Mouse (Mus musculus) stomach, embryonic 14.5 days (tissue): ENCODE measurements around the gene Arf5. TPM values are rescaled to one million over a fixed set of nuclear protein-coding genes. Genes with fewer than 3 reads are reported as not detected.

Experiments
- ATAC-seq: fragments of 200-750 bp; cut with Nextera tagmentation; 2 replicates; pipeline ENCODE4 v1.8.0; 2017; ENCODE audit warnings: low read depth, moderate TSS enrichment; ENCODE audit not compliant: insufficient number of reproducible peaks, insufficient read depth, low FRiP score
- H3K27ac ChIP-seq: fragments of 300-500 bp; sonication (generic); 2 replicates; pipeline ENCODE4 v1.5.1; 2014; ENCODE audit warnings: mild to moderate bottlenecking, low read length, moderate library complexity, mixed read lengths
- H3K27me3 ChIP-seq: fragments of 300-500 bp; sonication (generic); 2 replicates; pipeline ENCODE4 v1.6.1; 2014; ENCODE audit warnings: low read length, control low read depth, mixed read lengths; ENCODE audit not compliant: control insufficient read depth, insufficient read depth
- H3K36me3 ChIP-seq: fragments of 300-500 bp; sonication (generic); 2 replicates; pipeline ENCODE4 v1.6.1; 2014; ENCODE audit warnings: mild to moderate bottlenecking, control low read depth, low read length, moderate library complexity, mixed read lengths; ENCODE audit not compliant: control insufficient read depth, insufficient read depth
- H3K4me1 ChIP-seq: fragments of 300-500 bp; sonication (generic); 2 replicates; pipeline ENCODE4 v1.6.1; 2014; ENCODE audit warnings: low read length, control low read depth, mixed read lengths; ENCODE audit not compliant: control insufficient read depth, insufficient read depth
- H3K4me2 ChIP-seq: fragments of 300-500 bp; sonication (generic); replicated peaks from 2 replicates; pipeline ENCODE4 v1.6.1; 2014; ENCODE audit warnings: low read depth, low read length, control low read depth
- H3K4me3 ChIP-seq: fragments of 300-500 bp; sonication (generic); 2 replicates; pipeline ENCODE4 v1.5.1; 2014; ENCODE audit warnings: low read depth, low read length, control low read depth
- H3K9ac ChIP-seq: fragments of 300-500 bp; sonication (generic); replicated peaks from 2 replicates; pipeline ENCODE4 v1.6.1; 2014; ENCODE audit warnings: low read depth, mild to moderate bottlenecking, control low read depth, low read length, moderate library complexity, mixed read lengths
- H3K9me3 ChIP-seq: fragments of 300-500 bp; sonication (generic); 2 replicates; pipeline ENCODE4 v1.6.1; 2016; ENCODE audit warnings: low read depth, low read length, control low read depth; ENCODE audit not compliant: control insufficient read depth
- WGBS: fragments of 180-500 bp; shearing (Covaris S2); extraction: QIAGEN DNeasy Blood & Tissue Kit; methylation state at CpG from one replicate; pipeline ENCODE4 v1.1.7; 2014; 5-methylcytosine and 5-hydroxymethylcytosine counted together
- polyA plus RNA-seq: library from polyadenylated mRNA; unstranded; fragments of >200 nt; fragmentation: Nextera tagmentation; extraction: Ambion mirVana; gene quantifications from 2 replicates; pipeline ENCODE4 v1.2.1, GENCODE M21; 2014

Gene Arf5
- polyA plus RNA-seq, 1 experiment from 2014 or later: 302 TPM

- Histone ChIP-seq H3K4me3 (no peak overlapping the region), H3K36me3 (no peaks in the 10 kb centered on the region), H3K4me2 (no peak overlapping the region), H3K9me3 (no peaks in the 10 kb centered on the region), H3K4me1 (no peaks in the 10 kb centered on the region), H3K27me3 (no peaks in the 10 kb centered on the region), H3K27ac (no peak overlapping the region), H3K9ac (no peak overlapping the region)
- 83% methylated on average over 5 of the region's 5 CpGs for WGBS
- ATAC-seq: no peak
Observed at GRCm38 (mm10) chr6:28470621-28471020, 47.3 kb downstream of the Arf5 start.

- H3K9ac ChIP-seq: no peak overlapping the region
- no peaks in the 10 kb centered on the region for H3K9me3 ChIP-seq
- WGBS: 84% methylated on average over 9 of the region's 9 CpGs
- no peak for ATAC-seq
- H3K4me2 ChIP-seq: no peak overlapping the region
- H3K27me3 ChIP-seq: no peaks in the 10 kb centered on the region
- H3K4me1 ChIP-seq: no peaks in the 10 kb centered on the region
- H3K27ac ChIP-seq: no peak overlapping the region
- no peak overlapping the region for H3K4me3 ChIP-seq
- no peaks in the 10 kb centered on the region for H3K36me3 ChIP-seq
Observed at GRCm38 (mm10) chr6:28471284-28472035, 48.1 kb downstream of the Arf5 start.

GRCm38 (mm10) chr6:28474211-28474610 is 50.9 kb downstream of the Arf5 start:
- no peak overlapping the region for H3K4me2 ChIP-seq
- 86% methylated on average over 4 of the region's 4 CpGs for WGBS
- H3K27me3 ChIP-seq: no peaks in the 10 kb centered on the region
- no peak overlapping the region for H3K4me3 ChIP-seq
- H3K36me3 ChIP-seq: no peaks in the 10 kb centered on the region
- no peaks in the 10 kb centered on the region for H3K9me3 ChIP-seq
- H3K27ac ChIP-seq: no peak overlapping the region
- no peak for ATAC-seq
- no peaks in the 10 kb centered on the region for H3K4me1 ChIP-seq
- H3K9ac ChIP-seq: no peak overlapping the region

GRCm38 (mm10) chr6:28474839-28475238 is 51.5 kb downstream of the Arf5 start, which contains the start of gene Snd1:
Snd1 (plus strand) TSS chr6:28475139.
- Histone ChIP-seq H3K4me3 (no peak within 1 kb of the TSS), H3K4me1 (no peaks in the 10 kb centered on the region), H3K4me2 (no peak within 1 kb of the TSS), H3K9ac (no peak within 1 kb of the TSS), H3K36me3 (no peaks in the 10 kb centered on the region), H3K9me3 (no peaks in the 10 kb centered on the region), H3K27me3 (no peaks in the 10 kb centered on the region), H3K27ac (no peak within 1 kb of the TSS)
- WGBS: 85% methylated on average over 5 of the region's 5 CpGs
- ATAC-seq: no peak

Other genes with a start within 250 kb of the Arf5 start
- 23.3 and 26.3 TPM in 2 replicates for gene Zfp800, start 25.6 kb upstream of the Arf5 start, polyA plus RNA-seq
- gene Fscn3, start 4.2 kb downstream of the Arf5 start, polyA plus RNA-seq: not detected in 2 replicates
- 8.7 and 10.2 TPM in 2 replicates for gene Gcc1, start 4.8 kb downstream of the Arf5 start, polyA plus RNA-seq
- 0.53 TPM in 1 of 2 replicates, not detected in the other for gene Pax4, start 25.8 kb downstream of the Arf5 start, polyA plus RNA-seq
- gene Snd1, start 51.6 kb downstream of the Arf5 start, polyA plus RNA-seq: 113 and 126 TPM in 2 replicates